Comparison of ENCODE assay signal across 8 mouse cellular contexts in genomic region chr16:57166086-57166485, GRCm38 (mm10). TPM values are rescaled to one million over a fixed set of nuclear protein-coding genes. Genes with fewer than 3 reads are reported as not detected.
A peak's percentile ranks its signal among the peaks of the same experiment; 100 is the strongest.
DNase-seq lines count a peak whose midpoint lies in the region; ATAC-seq and TF ChIP-seq lines count a peak whose summit lies in the region.

No protein-coding gene starts in this region.

- 18% methylated on average over 6 of the region's 6 CpGs for WGBS in liver, adult 2 months
- WGBS in forebrain, embryonic 14.5 days: 91% methylated on average over 6 of the region's 6 CpGs
- 83% methylated on average over 6 of the region's 6 CpGs for WGBS in limb, embryonic 14.5 days
- WGBS in neural tube, embryonic 14.5 days: 94% methylated on average over 6 of the region's 6 CpGs

- H3K9ac ChIP-seq in liver, adult 2 months (ENCODE audit: low read depth, low read length): peak overlapping the region; percentile 87
- no peak overlapping the region for H3K9ac ChIP-seq in forebrain, embryonic 14.5 days (ENCODE audit: low read length)
- H3K9ac ChIP-seq in limb, embryonic 14.5 days (ENCODE audit: low read depth, low read length, severe bottlenecking): 0 out of 2 replicates have a peak overlapping the region, but pooled peaks have one; percentile 80
- H3K9ac ChIP-seq in neural tube, embryonic 14.5 days (replicated peaks; ENCODE audit: low read depth, low read length): no peak overlapping the region

- peaks cover 21% of the 10 kb centered on the region for H3K79me2 ChIP-seq in liver, adult 2 months (ENCODE audit: control insufficient read depth, insufficient read depth, low read length)

- no peak for TF ChIP-seq POLR2A in liver, adult 2 months (IDR thresholded peaks at IDR 0.05; ENCODE audit: extremely low read depth, insufficient read depth, low read length)
- TF ChIP-seq POLR2A in limb, embryonic 14.5 days (IDR thresholded peaks at IDR 0.05; ENCODE audit: borderline replicate concordance, extremely low read depth, insufficient read depth, insufficient read length): no peak

- no peaks in the 10 kb centered on the region for H3K27me3 ChIP-seq in liver, adult 2 months (ENCODE audit: control insufficient read depth, insufficient read depth, low read length)
- H3K27me3 ChIP-seq in forebrain, embryonic 14.5 days (replicated peaks; ENCODE audit: control insufficient read depth, insufficient read depth, low read length): no peaks in the 10 kb centered on the region
- no peaks in the 10 kb centered on the region for H3K27me3 ChIP-seq in limb, embryonic 14.5 days (ENCODE audit: control insufficient read depth, insufficient read depth, low read length)
- H3K27me3 ChIP-seq in neural tube, embryonic 14.5 days (ENCODE audit: control insufficient read depth, insufficient read depth, low read length): no peaks in the 10 kb centered on the region

- peak overlapping the region; percentile 97 for H3K27ac ChIP-seq in liver, adult 2 months (replicated peaks; ENCODE audit: insufficient read depth, low read depth, low read length)
- H3K27ac ChIP-seq in forebrain, embryonic 14.5 days (ENCODE audit: low read depth, low read length): no peak overlapping the region
- H3K27ac ChIP-seq in limb, embryonic 14.5 days (replicated peaks; ENCODE audit: low read depth, low read length): no peak overlapping the region
- no peak overlapping the region for H3K27ac ChIP-seq in neural tube, embryonic 14.5 days (ENCODE audit: low read depth, low read length)

- peaks cover 22% of the 10 kb centered on the region for H3K36me3 ChIP-seq in liver, adult 2 months (ENCODE audit: control insufficient read depth, insufficient read depth, low read length)
- peaks cover 18% of the 10 kb centered on the region for H3K36me3 ChIP-seq in forebrain, embryonic 14.5 days (ENCODE audit: control insufficient read depth, insufficient read depth, low read length)
- H3K36me3 ChIP-seq in limb, embryonic 14.5 days (ENCODE audit: control insufficient read depth, insufficient read depth, low read length): peaks cover 30% of the 10 kb centered on the region
- H3K36me3 ChIP-seq in neural tube, embryonic 14.5 days (ENCODE audit: control insufficient read depth, insufficient read depth, low read length): peaks cover 13% of the 10 kb centered on the region

- ATAC-seq in forebrain, embryonic 14.5 days: no peak
- no peak for ATAC-seq in limb, embryonic 14.5 days (ENCODE audit: low FRiP score, low read depth)
- no peak for ATAC-seq in neural tube, embryonic 14.5 days (ENCODE audit: low read depth)

- no peak for TF ChIP-seq CTCF in liver, adult 2 months (IDR thresholded peaks at IDR 0.05; ENCODE audit: low read depth, low read length)

- H3K4me2 ChIP-seq in forebrain, embryonic 14.5 days (ENCODE audit: low read length): peak overlapping the region; percentile 81
- H3K4me2 ChIP-seq in limb, embryonic 14.5 days (replicated peaks; ENCODE audit: low read depth, low read length, severe bottlenecking): peak overlapping the region; percentile 54
- peak overlapping the region; percentile 80; the same call in 1 of the 2 replicates for H3K4me2 ChIP-seq in neural tube, embryonic 14.5 days (ENCODE audit: low read depth, low read length)

- H3K9me3 ChIP-seq in forebrain, embryonic 14.5 days (replicated peaks; ENCODE audit: control insufficient read depth, low read length): no peaks in the 10 kb centered on the region
- H3K9me3 ChIP-seq in limb, embryonic 14.5 days (ENCODE audit: control insufficient read depth, low read length): no peaks in the 10 kb centered on the region
- no peaks in the 10 kb centered on the region for H3K9me3 ChIP-seq in neural tube, embryonic 14.5 days (ENCODE audit: control insufficient read depth, low read length)

- H3K4me3 ChIP-seq in liver, adult 2 months (ENCODE audit: insufficient read depth, low read depth, low read length): peak overlapping the region; percentile 16
- peak overlapping the region; percentile 73; the same call in 1 of the 2 replicates for H3K4me3 ChIP-seq in forebrain, embryonic 14.5 days (ENCODE audit: low read depth, low read length)
- peak overlapping the region; percentile 75 for H3K4me3 ChIP-seq in limb, embryonic 14.5 days (replicated peaks; ENCODE audit: low read length)
- H3K4me3 ChIP-seq in neural tube, embryonic 14.5 days (ENCODE audit: low read depth, low read length): peak overlapping the region; percentile 75

- H3K4me1 ChIP-seq in liver, adult 2 months (ENCODE audit: control insufficient read depth, insufficient read depth, low read length): peaks cover 31% of the 10 kb centered on the region
- H3K4me1 ChIP-seq in forebrain, embryonic 14.5 days (ENCODE audit: control insufficient read depth, insufficient read depth, low read length): no peaks in the 10 kb centered on the region
- H3K4me1 ChIP-seq in limb, embryonic 14.5 days (ENCODE audit: control insufficient read depth, insufficient read depth, low read length): peaks cover 3% of the 10 kb centered on the region; the same call in 1 of the 2 replicates
- H3K4me1 ChIP-seq in neural tube, embryonic 14.5 days (ENCODE audit: control insufficient read depth, insufficient read depth, low read length): peaks cover 5% of the 10 kb centered on the region; the same call in 1 of the 2 replicates

- peak; percentile 95 for DNase-seq in liver, adult 2 months (ENCODE audit: extremely low read depth, low read depth, low spot score)
- no peak for DNase-seq in liver
- DNase-seq in forebrain, embryonic 14.5 days (ENCODE audit: low spot score): no peak
- DNase-seq in limb, embryonic 14.5 days (ENCODE audit: low spot score): no peak
- DNase-seq in layer of hippocampus, adult 8-10 months (ENCODE audit: low spot score in 2 of 2): no peak
- DNase-seq in spleen, postnatal 10 days (ENCODE audit: low spot score in 2 of 2): no peak
- no peak for DNase-seq in Muller cell, postnatal 12 days (ENCODE audit: inconsistent ontology term)

RNA-seq across cellular contexts. Expression of gene Nit2, which starts 1.1 kb away (rescaled TPM):
- 260 and 288 TPM in 2 replicates for total RNA-seq in liver, adult 2 months (2014; rRNA removed)
- 172 and 195 TPM in 2 replicates for polyA plus RNA-seq in liver, adult 2 months (2012; rRNA removed)
- polyA plus RNA-seq in forebrain, embryonic 14.5 days (2014; fragmentation: Nextera tagmentation; extraction: Ambion mirVana): 43.8 and 44.2 TPM in 2 replicates
- polyA plus RNA-seq in limb, embryonic 14.5 days (2012; rRNA removed): 46.4 and 54.7 TPM in 2 replicates
- polyA plus RNA-seq in limb, embryonic 14.5 days (2014; fragmentation: Nextera tagmentation; extraction: Ambion mirVana): 83.0 and 91.5 TPM in 2 replicates
- polyA plus RNA-seq in neural tube, embryonic 14.5 days (2014; fragmentation: Nextera tagmentation; extraction: Ambion mirVana): 54.2 and 63.6 TPM in 2 replicates
- total RNA-seq in layer of hippocampus, adult 8-10 months (2022): 10 to 100 TPM; 13.6 to 18.2 (median 18.0) TPM

RNA-seq across cellular contexts. Expression of gene Tomm70a, which starts 44.6 kb away (rescaled TPM):
- total RNA-seq in liver, adult 2 months (2014; rRNA removed): 50.0 and 62.0 TPM in 2 replicates
- 14.2 and 17.0 TPM in 2 replicates for polyA plus RNA-seq in liver, adult 2 months (2012; rRNA removed)
- 58.3 and 59.8 TPM in 2 replicates for polyA plus RNA-seq in forebrain, embryonic 14.5 days (2014; fragmentation: Nextera tagmentation; extraction: Ambion mirVana)
- polyA plus RNA-seq in limb, embryonic 14.5 days (2012; rRNA removed): 26.3 and 31.1 TPM in 2 replicates
- polyA plus RNA-seq in limb, embryonic 14.5 days (2014; fragmentation: Nextera tagmentation; extraction: Ambion mirVana): 47.6 and 50.5 TPM in 2 replicates
- polyA plus RNA-seq in neural tube, embryonic 14.5 days (2014; fragmentation: Nextera tagmentation; extraction: Ambion mirVana): 85.7 and 95.8 TPM in 2 replicates
- 10 to 100 TPM; 89.5 to 97.7 (median 91.6) TPM for total RNA-seq in layer of hippocampus, adult 8-10 months (2022)

Comparison
In these comparisons a context has a peak if more than half of its experiments do, and no peak if none do; other contexts are left out.
1. H3K4me3 ChIP-seq: peak in every context shown above with its lines; median percentile 75 in limb, embryonic 14.5 days; 75 in neural tube, embryonic 14.5 days; 73 in forebrain, embryonic 14.5 days; 16 in liver, adult 2 months.
2. H3K9ac ChIP-seq: peak in liver, adult 2 months (single experiment) and limb, embryonic 14.5 days (single experiment); none in forebrain, embryonic 14.5 days (single experiment) and neural tube, embryonic 14.5 days (single experiment).
3. Peak in every context shown above with its lines, with median percentiles within 50 percentile points of each other: H3K4me2 ChIP-seq.